Mouse (Mus musculus): ENCODE results near the gene Syngap1.
A peak's percentile ranks its signal among the peaks of the same experiment; 100 is the strongest.

The Syngap1 gene

GRCm38 (mm10) chr17:26936921-26937695, 3.9 kb upstream of the Syngap1 start:
- DNase-seq (ENCODE audit: low read depth, low spot score), result no peak

- no peak for DNase-seq (ENCODE audit: low read depth, low spot score)
Observed at GRCm38 (mm10) chr17:26937883-26938695, 3.0 kb upstream of the Syngap1 start.

GRCm38 (mm10) chr17:26938731-26939130, 2.3 kb upstream of the Syngap1 start:
- no peak for DNase-seq (ENCODE audit: low read depth, low spot score)

- peak; percentile 99 for DNase-seq (ENCODE audit: low read depth, low spot score)
Observed at GRCm38 (mm10) chr17:26939178-26939972, 1.7 kb upstream of the Syngap1 start, which contains the start of gene Cuta. Gene Cuta, minus strand, starts transcription at chr17:26939569.

GRCm38 (mm10) chr17:26939973-26940300, 1.1 kb upstream of the Syngap1 start:
- no peak for DNase-seq (ENCODE audit: low read depth, low spot score)

GRCm38 (mm10) chr17:26941841-26942570, 953 bp downstream of the Syngap1 start:
- no peak for DNase-seq (ENCODE audit: low read depth, low spot score)

- DNase-seq (ENCODE audit: low read depth, low spot score), result no peak
Observed at GRCm38 (mm10) chr17:26945824-26946495, 4.9 kb downstream of the Syngap1 start.

- DNase-seq (ENCODE audit: low read depth, low spot score), result no peak
Observed at GRCm38 (mm10) chr17:26946567-26946966, 5.5 kb downstream of the Syngap1 start.

- DNase-seq (ENCODE audit: low read depth, low spot score), result no peak
Observed at GRCm38 (mm10) chr17:26947231-26948100, 6.4 kb downstream of the Syngap1 start.

- DNase-seq (ENCODE audit: low read depth, low spot score), result no peak
Observed at GRCm38 (mm10) chr17:26948316-26949050, 7.4 kb downstream of the Syngap1 start.

GRCm38 (mm10) chr17:26949051-26949577, 8.1 kb downstream of the Syngap1 start:
- DNase-seq (ENCODE audit: low read depth, low spot score), result peak; percentile 45

GRCm38 (mm10) chr17:26949866-26950265, 8.8 kb downstream of the Syngap1 start:
- DNase-seq (ENCODE audit: low read depth, low spot score), result no peak

- no peak for DNase-seq (ENCODE audit: low read depth, low spot score)
Observed at GRCm38 (mm10) chr17:26950560-26951288, 9.7 kb downstream of the Syngap1 start.

- peak; percentile 85 for DNase-seq (ENCODE audit: low read depth, low spot score)
Observed at GRCm38 (mm10) chr17:26951406-26951805, 10.4 kb downstream of the Syngap1 start.

- no peak for DNase-seq (ENCODE audit: low read depth, low spot score)
Observed at GRCm38 (mm10) chr17:26951952-26952877, 11.2 kb downstream of the Syngap1 start.

- DNase-seq (ENCODE audit: low read depth, low spot score), result no peak
Observed at GRCm38 (mm10) chr17:26953201-26953600, 12.1 kb downstream of the Syngap1 start.

- DNase-seq (ENCODE audit: low read depth, low spot score), result no peak
Observed at GRCm38 (mm10) chr17:26953726-26954125, 12.7 kb downstream of the Syngap1 start.
